Mouse (Mus musculus) heart, adult 8-10 months (tissue): ENCODE measurements around the gene Rdh16. TPM values are rescaled to one million over a fixed set of nuclear protein-coding genes. Genes with fewer than 3 reads are reported as not detected.
"Not testable (repeated sequence)": the region's sequence is repeated elsewhere in the genome, so short reads cannot be mapped to it uniquely, and the experiment has no call there.

Experiments
- DNase-seq: peaks from one replicate; pipeline ENCODE4 v3.0.0; 2022; ENCODE audit warnings: low spot score
- total RNA-seq, 4 experiments: library from RNA; stranded (reverse); gene quantifications; 2 replicates each; pipeline ENCODE4 v1.2.4; 2022

The Rdh16 gene
- total RNA-seq, 4 experiments from 2014 or later, result not detected

GRCm38 (mm10) chr10:127834186-127834585, 33.2 kb downstream of the Rdh16 start:
- DNase-seq, result not testable (repeated sequence)

- no peak for DNase-seq
Measured at GRCm38 (mm10) chr10:127835292-127835691, 34.3 kb downstream of the Rdh16 start.

GRCm38 (mm10) chr10:127837793-127838192, 36.8 kb downstream of the Rdh16 start:
- not testable (repeated sequence) for DNase-seq

- DNase-seq, result no peak
Measured at GRCm38 (mm10) chr10:127838539-127838938, 37.6 kb downstream of the Rdh16 start.

GRCm38 (mm10) chr10:127840776-127841175, 39.8 kb downstream of the Rdh16 start:
- DNase-seq, result no peak

GRCm38 (mm10) chr10:127845945-127846344, 45.0 kb downstream of the Rdh16 start:
- not testable (repeated sequence) for DNase-seq

GRCm38 (mm10) chr10:127848089-127848488, 47.1 kb downstream of the Rdh16 start:
- DNase-seq, result no peak

- DNase-seq, result no peak
Measured at GRCm38 (mm10) chr10:127849628-127850027, 48.7 kb downstream of the Rdh16 start, which contains the start of gene Rdh19. Gene Rdh19, plus strand, starts transcription at chr10:127849928.

GRCm38 (mm10) chr10:127856376-127856775, 55.4 kb downstream of the Rdh16 start:
- no peak for DNase-seq

- DNase-seq, result no peak
Measured at GRCm38 (mm10) chr10:127864931-127865330, 64.0 kb downstream of the Rdh16 start.

GRCm38 (mm10) chr10:127866232-127866631, 65.3 kb downstream of the Rdh16 start, which contains the start of gene Rdh16f2:
Gene Rdh16f2, plus strand, starts transcription at chr10:127866474.
- no peak for DNase-seq

- no peak for DNase-seq
Measured at GRCm38 (mm10) chr10:127872484-127872883, 71.5 kb downstream of the Rdh16 start.

- DNase-seq, result no peak
Measured at GRCm38 (mm10) chr10:127877681-127878080, 76.7 kb downstream of the Rdh16 start.

- no peak for DNase-seq
Measured at GRCm38 (mm10) chr10:127878262-127879057, 77.5 kb downstream of the Rdh16 start.

- DNase-seq, result no peak
Measured at GRCm38 (mm10) chr10:127879155-127879688, 78.3 kb downstream of the Rdh16 start.

- DNase-seq, result no peak
Measured at GRCm38 (mm10) chr10:127881041-127881440, 80.1 kb downstream of the Rdh16 start.

- DNase-seq, result no peak
Measured at GRCm38 (mm10) chr10:127886551-127886950, 85.6 kb downstream of the Rdh16 start.

GRCm38 (mm10) chr10:127886971-127887370, 86.0 kb downstream of the Rdh16 start:
- DNase-seq, result no peak

- DNase-seq, result no peak
Measured at GRCm38 (mm10) chr10:127888605-127889004, 87.7 kb downstream of the Rdh16 start, which contains the start of gene Rdh7. Gene Rdh7, minus strand, starts transcription at chr10:127888817.

- no peak for DNase-seq
Measured at GRCm38 (mm10) chr10:127891481-127891880, 90.5 kb downstream of the Rdh16 start.

- DNase-seq, result not testable (repeated sequence)
Measured at GRCm38 (mm10) chr10:127893163-127894022, 92.4 kb downstream of the Rdh16 start.
